Mouse (Mus musculus): ENCODE measurements around the gene Zfp622.

DNA sequence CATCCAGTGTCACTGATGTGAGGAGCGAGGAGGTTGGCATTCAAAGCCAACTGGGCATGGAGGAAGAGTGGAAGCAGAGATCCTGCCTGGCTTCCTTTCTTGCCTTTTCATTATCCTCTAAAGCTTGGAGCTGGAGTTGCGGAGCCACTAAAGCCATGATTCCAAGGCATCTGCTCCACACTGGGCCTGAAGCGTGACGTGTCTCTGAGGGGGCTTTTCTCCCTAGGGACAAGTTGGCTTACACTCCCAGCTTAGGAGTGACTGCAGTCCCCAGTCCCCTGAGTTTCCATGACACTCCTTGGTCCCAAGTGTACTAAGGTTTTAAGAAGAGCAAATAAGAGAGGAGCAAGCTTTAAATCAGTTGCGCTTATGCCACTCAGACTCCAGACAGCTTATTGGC is 38.5 kb downstream of the Zfp622 start:
- no peak for TF ChIP-seq USF1 (IDR thresholded peaks at IDR 0.05; ENCODE audit: low read depth)
- no peak for TF ChIP-seq CTCF (IDR thresholded peaks at IDR 0.05; ENCODE audit: control insufficient read depth, insufficient read depth, insufficient read length)
- TF ChIP-seq MAX (IDR thresholded peaks at IDR 0.05): no peak
- TF ChIP-seq CEBPB (IDR thresholded peaks at IDR 0.05; ENCODE audit: low read depth): no peak
- no peak for TF ChIP-seq FOSL1 (IDR thresholded peaks at IDR 0.05; ENCODE audit: insufficient read depth, low read length, poor library complexity, severe bottlenecking)
